Mouse (Mus musculus) granulocyte monocyte progenitor cell, adult 5-6 weeks (primary cell): ENCODE data around the gene Ugcg. TPM values are rescaled to one million over a fixed set of nuclear protein-coding genes. Genes with fewer than 3 reads are reported as not detected.
"Not testable (repeated sequence)": the region's sequence is repeated elsewhere in the genome, so short reads cannot be mapped to it uniquely, and the experiment has no call there.

Experiments
- ATAC-seq: replicated peaks from 2 replicates; pipeline ENCODE4 v1.8.0; 2016; ENCODE audit warnings: mild to moderate bottlenecking, moderate TSS enrichment, inconsistent platforms; ENCODE audit not compliant: poor library complexity, severe bottlenecking
- total RNA-seq, 2 experiments: library from RNA; stranded (forward) in 1 of 2; stranded (reverse) in 1 of 2; fragments of 200-712, 200-1000 nt in 1 of 2; fragments of >200 nt in 1 of 2; fragmentation: Nextera tagmentation in 1 of 2; gene quantifications; 2 replicates each; pipeline ENCODE4 v1.2.3; 2014 to 2017

The Ugcg gene
- total RNA-seq, 2 experiments from 2014 or later, result 24.6 to 35.8 TPM

- peak; percentile 14; the same call in 1 of the 2 replicates for ATAC-seq
Observed at GRCm38 (mm10) chr4:59252386-59253054, 63.5 kb downstream of the Ugcg start.

DNA sequence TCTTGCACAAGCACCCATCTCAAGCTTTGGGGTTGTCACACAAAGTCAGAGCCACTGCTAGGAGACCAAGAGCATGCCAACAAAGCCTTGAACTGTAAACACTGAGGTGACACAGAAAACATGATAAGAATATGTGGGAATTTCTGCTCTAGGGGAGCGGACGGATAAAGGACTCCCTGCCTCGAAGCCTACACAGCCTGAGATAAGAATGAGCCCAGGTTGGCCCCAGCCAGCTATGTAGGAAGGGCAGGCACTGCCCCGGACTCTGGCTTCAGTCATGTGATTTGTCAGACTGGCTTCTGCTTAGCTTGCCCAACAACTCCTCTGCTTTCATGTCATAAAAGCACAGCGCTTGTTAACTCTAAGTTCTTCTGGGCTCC, 64.0 kb downstream of the Ugcg start:
- peak; percentile 30; the same call in 1 of the 2 replicates for ATAC-seq

DNA sequence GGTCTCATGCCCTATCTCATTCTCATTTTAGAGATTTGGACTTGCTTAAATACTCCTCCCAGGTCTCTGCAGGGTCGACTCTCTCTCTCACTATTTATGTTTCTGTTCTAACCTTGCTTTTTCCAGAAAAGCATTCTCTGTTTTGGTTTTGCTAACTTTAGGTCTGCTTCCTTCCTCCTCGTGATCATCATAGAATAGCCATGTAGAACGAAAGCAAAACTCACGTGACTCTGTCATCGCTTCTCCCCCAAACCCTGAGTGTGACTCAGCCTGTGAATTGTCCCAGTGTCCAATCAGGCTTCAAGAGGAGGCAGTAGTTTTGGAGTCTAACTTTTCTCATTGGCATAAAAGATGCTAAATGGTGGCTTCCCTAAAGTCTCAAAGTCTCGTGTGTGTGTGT, 65.3 kb downstream of the Ugcg start:
- peak; percentile 76 for ATAC-seq

- ATAC-seq, result no peak
Observed at GRCm38 (mm10) chr4:59255988-59256387, 66.9 kb downstream of the Ugcg start.

DNA sequence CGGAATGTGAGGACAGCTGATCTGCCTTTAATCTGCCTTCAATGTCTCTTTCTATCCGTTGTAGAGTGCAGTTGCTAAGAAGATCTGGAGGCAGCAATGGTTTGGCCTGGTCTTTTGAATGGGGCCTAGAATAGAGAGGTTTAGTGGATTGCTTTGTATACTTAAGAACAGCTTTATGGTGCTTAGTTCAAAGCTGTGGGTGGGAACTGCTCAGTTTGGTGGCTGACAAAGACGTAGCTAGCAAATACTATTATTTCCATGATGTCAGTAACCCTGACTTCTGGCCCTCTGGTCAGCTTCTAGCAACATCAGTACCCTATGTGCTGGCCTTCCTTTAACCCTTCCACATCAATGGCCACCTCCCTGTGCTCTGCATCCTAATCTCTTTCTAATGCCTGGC, 68.8 kb downstream of the Ugcg start:
- ATAC-seq, result no peak

- ATAC-seq, result no peak
Observed at GRCm38 (mm10) chr4:59258771-59259170, 69.7 kb downstream of the Ugcg start.

GRCm38 (mm10) chr4:59259806-59260205, 70.7 kb downstream of the Ugcg start:
- ATAC-seq, result peak; percentile 22; the same call in 1 of the 2 replicates

DNA sequence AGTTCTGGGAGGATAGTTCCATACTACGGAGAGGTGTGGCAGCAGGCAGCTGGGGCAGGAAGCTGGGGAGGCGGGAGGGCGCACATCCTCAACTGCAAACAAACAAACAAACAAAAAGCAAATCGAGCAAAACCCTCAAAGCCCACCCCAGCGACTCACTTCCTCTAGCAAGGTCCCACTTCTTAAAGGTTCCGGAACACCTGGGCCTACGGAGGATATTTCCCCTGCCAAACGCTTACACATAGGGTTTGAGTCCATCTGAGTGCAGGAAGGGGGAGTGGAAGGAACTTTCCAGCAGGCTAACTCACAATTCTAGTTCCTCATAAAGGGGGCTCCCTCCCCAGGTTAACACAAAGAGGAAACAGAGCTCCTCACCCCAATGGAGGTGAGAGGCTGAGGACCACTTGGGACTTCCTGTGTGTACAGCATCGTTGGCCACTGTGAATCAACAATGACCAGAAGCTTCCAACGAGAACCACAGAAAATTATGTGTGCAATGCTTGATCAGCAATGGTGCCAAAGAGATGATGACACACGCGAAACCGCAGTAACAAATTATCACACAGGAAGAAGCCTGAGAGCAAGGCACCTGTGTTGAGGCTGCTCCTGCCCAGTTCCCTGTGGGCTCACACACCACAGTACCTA, 71.9 kb downstream of the Ugcg start:
- peak; percentile 71 for ATAC-seq

DNA sequence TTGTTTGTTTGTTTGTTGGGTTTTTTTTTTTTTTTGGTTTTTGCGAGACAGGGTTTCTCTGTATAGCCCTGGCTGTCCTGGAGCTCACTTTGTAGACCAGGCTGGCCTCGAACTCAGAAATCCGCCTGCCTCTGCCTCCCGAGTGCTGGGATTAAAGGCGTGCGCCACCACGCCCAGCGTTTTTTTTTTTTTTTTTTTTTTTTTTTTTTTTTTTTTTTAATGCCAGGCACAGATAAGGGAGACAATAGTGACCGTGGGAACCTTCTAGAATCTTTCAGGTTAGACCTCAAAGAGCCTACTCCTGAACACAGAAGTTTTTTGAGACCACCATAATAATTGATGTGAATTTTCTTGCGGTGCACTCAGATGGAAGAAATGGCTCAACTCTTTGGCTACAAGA, 72.5 kb downstream of the Ugcg start:
- not testable (repeated sequence) for ATAC-seq

- ATAC-seq, result no peak
Observed at GRCm38 (mm10) chr4:59262156-59262555, 73.1 kb downstream of the Ugcg start.

DNA sequence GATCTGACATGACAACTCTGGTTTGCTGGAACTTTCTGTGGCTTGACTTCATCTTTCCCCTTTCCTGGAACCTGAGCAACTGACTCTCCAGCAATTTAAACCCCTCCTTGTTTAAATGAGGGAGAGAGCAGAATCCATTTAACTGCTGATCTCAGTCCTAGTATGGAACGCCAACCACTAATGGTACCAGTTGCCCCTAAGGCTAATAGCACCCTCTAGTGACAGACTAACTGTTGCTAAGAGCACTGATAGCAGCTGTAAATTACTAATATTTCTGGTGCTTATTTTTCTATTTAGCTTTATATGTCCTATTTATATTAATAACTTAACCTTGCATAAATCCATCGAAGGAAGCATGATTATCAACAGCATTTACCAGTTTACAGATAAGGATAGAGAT, 74.4 kb downstream of the Ugcg start:
- no peak for ATAC-seq

DNA sequence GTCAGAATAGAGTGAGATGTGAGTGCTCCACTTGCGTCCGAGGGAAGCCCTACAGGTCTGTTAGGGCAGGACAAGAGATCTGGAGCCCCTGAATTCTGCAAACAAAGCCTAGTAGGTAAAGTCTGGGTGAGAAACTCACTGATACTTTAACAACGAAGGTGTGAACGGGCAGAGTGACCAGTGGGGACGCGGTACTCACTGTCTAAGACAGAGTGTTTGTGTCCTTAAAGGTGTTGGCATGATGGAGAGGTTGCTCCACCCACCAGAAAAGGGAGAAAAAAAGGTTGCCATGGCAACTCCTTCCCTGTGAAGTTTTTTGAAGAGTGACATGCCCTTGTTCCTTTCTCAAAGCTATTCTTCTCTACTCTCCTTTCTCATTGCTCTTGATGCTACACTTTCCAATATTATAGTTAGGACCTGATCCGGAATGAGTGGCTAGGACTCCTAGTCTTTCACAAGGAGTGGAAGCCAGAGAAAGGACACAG, 75.6 kb downstream of the Ugcg start:
- no peak for ATAC-seq

GRCm38 (mm10) chr4:59265182-59265581, 76.1 kb downstream of the Ugcg start:
- peak; percentile 38 for ATAC-seq

DNA sequence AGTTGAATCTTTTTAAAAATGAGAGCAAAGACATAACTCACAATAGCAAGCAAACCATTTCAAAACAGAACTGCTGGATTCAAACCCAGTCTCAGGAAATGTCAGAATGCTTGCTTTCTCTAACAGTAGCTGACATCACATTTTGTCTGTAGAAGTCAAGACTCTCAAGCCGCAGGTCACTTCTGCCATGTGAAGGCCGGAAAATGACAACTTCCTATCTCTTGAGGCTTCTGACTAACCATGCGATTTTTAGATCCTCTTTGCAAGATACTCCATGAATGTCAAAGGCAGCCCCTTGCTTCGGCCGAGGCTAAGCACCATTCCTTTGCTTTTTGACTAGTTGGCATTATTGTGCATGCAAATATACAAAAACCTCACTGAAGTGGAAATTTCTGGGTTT, 76.6 kb downstream of the Ugcg start:
- ATAC-seq, result peak; percentile 33

Other genes starting within 250 kb of the Ugcg start
- not detected in 2 replicates for gene Zkscan16, start 245.6 kb upstream of the Ugcg start, total RNA-seq (2014; fragmentation: Nextera tagmentation)
- gene Zkscan16, start 245.6 kb upstream of the Ugcg start, total RNA-seq (2017), result not detected in 2 replicates
- gene Ptgr1, start 202.1 kb upstream of the Ugcg start, total RNA-seq (2014; fragmentation: Nextera tagmentation), result 56.5 and 58.2 TPM in 2 replicates
- gene Ptgr1, start 202.1 kb upstream of the Ugcg start, total RNA-seq (2017), result 67.6 and 68.5 TPM in 2 replicates
- gene Dnajc25, start 194.2 kb upstream of the Ugcg start, total RNA-seq (2014; fragmentation: Nextera tagmentation), result 12.9 and 13.8 TPM in 2 replicates
- 32.7 and 42.5 TPM in 2 replicates for gene Dnajc25, start 194.2 kb upstream of the Ugcg start, total RNA-seq (2017)
- gene Gm20503, start 186.0 kb upstream of the Ugcg start, total RNA-seq (2014; fragmentation: Nextera tagmentation), result not detected in 2 replicates
- not detected in 2 replicates for gene Gm20503, start 186.0 kb upstream of the Ugcg start, total RNA-seq (2017)
- 184 and 195 TPM in 2 replicates for gene Gng10, start 154.2 kb upstream of the Ugcg start, total RNA-seq (2014; fragmentation: Nextera tagmentation)
- 90.0 and 112 TPM in 2 replicates for gene Gng10, start 154.2 kb upstream of the Ugcg start, total RNA-seq (2017)
- gene AI481877, start 50.3 kb upstream of the Ugcg start, total RNA-seq (2014; fragmentation: Nextera tagmentation), result not detected in 2 replicates
- not detected in 2 replicates for gene AI481877, start 50.3 kb upstream of the Ugcg start, total RNA-seq (2017)
- 63.2 and 74.8 TPM in 2 replicates for gene Susd1, start 249.4 kb downstream of the Ugcg start, total RNA-seq (2014; fragmentation: Nextera tagmentation)
- 94.4 and 95.7 TPM in 2 replicates for gene Susd1, start 249.4 kb downstream of the Ugcg start, total RNA-seq (2017)